Mouse (Mus musculus) left cerebral cortex, adult 8-10 months (tissue): ENCODE measurements around the gene Speer4f1. TPM values are rescaled to one million over a fixed set of nuclear protein-coding genes. Genes with fewer than 3 reads are reported as not detected.
"Not testable (repeated sequence)": the region's sequence is repeated elsewhere in the genome, so short reads cannot be mapped to it uniquely, and the experiment has no call there.

Source experiments
- DNase-seq, 2 experiments: peaks; one replicate each; pipeline ENCODE4 v3.0.0; 2022; ENCODE audit warnings: low spot score in 2 of 2
- total RNA-seq, 4 experiments: library from RNA; stranded (reverse); gene quantifications; 2 replicates each; pipeline ENCODE4 v1.2.4; 2022

Speer4f1 gene
- total RNA-seq: not detected

DNA sequence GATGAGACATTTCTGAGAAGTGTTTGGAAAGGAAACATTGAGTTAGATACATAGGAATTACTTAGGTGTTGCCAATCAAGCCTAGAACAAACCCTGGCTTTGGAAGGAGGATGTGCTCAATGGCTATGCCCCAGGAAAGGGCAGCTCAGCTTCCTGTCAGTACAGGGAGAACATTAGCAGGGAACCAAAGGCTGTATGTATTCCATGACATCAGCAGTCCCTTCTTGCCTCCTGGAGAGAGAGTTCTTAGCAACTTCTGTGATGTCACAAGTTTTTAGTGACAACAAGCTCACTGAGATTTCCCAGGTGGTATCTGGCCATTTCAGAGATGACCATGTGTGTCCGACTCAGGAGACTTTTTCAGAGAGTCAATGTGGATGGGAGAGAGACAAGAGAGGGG lies at the start of gene Speer4f1:
Gene Speer4f1 (plus strand): TSS at position 301 of the 400 bp plus-strand sequence.
- not testable (repeated sequence) for DNase-seq

DNA sequence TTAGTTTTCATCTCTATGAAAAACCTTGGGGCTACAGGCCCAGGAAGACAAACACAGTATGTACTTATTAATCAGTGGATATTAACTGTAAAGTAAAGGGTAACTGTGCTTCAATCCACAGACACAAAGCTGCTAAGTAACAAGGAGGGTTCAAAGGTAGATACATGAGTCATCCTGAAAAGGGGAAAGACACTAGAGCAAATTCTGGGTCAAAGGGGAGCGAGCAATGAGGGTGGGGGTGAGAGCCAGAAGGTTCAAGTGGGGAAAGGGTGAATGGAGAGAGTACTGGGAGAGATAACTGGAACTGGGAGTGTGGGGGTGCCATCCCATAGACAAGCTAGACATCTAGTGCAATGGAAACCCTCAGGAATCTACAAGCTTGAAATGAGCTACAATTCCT lies 49.0 kb upstream of the Speer4f1 start:
- no peak for DNase-seq

DNA sequence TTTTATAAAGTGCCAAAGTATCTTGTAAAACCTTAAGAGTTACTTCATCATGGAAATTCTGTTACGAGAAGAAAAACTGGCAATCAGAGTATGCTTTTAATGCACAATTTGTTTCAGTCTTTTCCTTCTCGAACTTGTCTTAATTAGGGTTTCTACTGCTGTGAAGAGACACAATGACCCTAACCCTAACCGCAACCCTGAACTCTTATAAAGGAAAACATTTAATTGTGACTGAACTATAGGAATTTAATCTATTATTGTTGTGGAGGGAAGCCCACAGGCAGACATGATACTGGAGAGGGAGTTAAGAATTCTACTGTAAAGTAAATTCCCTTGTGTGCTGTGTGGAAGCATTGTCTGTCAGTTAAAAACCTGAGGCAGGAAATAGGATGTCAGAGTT lies 41.2 kb upstream of the Speer4f1 start:
- DNase-seq: no peak

DNA sequence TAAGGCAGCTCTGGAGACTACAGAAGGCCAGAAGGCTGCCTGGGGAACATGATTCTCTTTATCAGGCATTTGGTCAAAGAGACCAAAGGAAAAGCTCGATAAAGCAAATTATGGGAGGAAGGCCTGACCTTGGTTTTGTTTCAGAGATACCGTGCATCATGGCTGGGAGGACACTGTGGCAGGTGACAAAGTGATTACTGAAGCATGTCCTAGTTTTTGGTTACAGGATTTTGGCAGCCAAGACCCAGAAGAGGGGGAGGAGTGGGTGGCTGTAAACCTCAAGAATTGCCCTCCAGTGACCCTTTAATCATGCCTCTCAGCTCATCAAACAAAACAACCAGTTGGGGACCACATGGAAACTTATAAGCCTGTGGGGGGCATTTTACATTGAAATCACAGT lies 39.7 kb upstream of the Speer4f1 start:
- no peak for DNase-seq

DNA sequence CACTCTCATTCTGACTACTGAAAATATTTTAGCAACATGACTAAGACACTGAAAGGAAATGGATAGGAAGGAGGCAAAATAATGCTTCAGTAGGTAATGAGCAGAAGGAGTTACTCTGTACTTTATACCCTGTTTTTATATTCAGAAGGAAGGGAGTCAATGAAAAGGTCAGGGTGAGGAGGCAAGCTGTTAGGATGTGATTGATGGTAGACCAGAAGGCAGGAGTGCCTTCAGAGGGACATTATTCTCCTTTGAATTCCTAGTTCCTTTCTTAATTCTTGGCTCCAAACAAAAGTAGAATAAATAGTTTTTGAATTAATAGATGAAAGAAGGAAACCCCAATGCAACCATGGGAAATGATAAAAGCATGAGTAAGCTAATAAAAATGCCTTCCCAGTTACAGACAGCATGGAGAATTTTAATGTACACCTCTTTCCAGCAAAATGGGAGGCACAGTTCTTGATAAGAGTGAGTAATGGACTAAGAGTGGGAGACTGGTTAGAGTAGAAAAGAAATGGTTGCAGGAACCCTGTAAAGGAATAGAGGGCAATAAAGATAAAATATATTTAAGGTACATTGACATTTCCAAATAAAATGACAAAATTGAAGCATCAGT lies 36.3 kb upstream of the Speer4f1 start:
- DNase-seq: no peak

DNA sequence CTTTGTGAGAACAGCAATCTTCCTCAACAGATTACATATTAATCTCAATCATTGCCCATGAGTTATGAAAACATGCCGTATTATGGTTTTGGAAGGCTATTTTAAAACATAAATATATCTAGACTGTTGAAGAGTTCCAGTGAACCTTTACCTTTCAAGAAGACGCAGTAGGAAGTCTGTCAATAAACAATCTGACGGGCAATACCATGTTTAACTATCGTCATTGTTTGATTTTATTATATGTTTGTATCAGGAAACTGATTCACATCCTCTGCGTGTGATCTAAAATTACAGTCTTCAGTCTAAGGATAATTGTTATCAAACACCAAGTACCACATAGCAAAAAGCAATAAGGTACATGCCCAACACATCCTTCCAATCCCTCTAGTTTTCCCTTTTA lies 21.8 kb upstream of the Speer4f1 start:
- DNase-seq: no peak

DNA sequence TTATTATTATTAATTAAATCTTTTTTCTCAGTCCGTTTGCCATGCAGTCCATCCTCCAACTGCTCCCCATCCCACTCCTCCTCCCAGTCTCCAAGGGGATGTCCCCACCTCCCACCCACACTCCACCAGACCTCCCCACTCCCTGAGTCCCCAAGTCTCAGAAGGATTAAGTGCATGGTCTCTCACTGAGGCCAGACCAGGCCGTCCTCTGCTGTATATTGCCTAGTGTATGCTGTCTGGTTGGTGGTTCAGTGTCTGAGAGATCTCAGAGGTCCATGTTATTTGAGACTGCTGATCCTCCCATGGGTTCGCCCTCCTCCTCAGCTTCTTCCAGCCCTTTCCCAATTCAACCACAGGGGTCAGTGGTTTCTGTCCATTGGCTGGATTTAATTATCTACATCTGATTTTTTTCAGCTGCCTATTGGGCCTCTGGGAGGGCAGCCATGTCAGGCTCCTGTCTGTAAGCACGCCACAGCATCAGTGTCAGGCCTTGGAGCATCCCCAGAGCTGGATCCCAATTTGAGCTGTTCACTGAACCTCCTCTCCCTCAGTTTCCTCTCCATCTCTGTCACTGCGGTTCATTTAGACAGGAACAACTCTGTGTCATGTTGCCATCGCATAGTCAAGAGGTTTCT lies 20.8 kb upstream of the Speer4f1 start:
- no peak for DNase-seq

DNA sequence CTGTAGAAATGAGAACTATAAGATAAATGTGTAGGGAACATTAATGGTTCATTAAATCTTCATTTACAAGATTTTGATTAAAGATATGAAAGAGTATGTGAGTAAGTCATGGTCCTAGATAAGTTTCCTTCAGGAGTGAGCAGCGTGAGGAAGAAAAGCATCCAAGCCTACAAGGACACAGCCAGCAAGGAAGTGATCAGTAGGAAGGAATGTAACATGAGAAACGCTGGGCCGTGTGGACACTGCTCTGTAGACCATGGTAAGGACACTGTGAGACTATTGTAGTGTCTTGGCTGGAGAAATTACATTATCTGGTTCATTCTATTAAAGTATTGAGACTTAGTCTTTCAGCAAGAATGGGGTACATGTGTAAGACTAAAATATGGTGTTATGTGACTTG lies 19.2 kb upstream of the Speer4f1 start:
- DNase-seq: no peak

DNA sequence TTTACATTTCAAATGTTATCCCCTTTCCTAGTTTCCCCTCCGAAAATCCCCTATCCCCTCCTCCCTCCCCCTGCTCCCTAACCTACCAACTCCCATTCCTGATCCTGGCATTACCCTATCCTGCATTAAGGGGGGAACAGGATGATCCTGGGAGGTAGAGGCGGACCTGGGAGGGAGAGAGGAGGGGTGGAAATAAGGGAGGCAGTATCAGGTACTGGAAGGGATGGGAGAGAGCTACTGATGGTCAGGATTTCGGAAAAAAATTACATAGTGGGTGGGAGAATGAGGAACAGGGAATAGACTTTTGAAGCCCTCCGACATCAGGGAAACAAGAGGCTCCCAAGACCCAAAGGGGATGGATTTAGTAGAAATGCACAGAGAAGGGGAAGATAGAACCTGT lies 7.8 kb upstream of the Speer4f1 start:
- not testable (repeated sequence) for DNase-seq

DNA sequence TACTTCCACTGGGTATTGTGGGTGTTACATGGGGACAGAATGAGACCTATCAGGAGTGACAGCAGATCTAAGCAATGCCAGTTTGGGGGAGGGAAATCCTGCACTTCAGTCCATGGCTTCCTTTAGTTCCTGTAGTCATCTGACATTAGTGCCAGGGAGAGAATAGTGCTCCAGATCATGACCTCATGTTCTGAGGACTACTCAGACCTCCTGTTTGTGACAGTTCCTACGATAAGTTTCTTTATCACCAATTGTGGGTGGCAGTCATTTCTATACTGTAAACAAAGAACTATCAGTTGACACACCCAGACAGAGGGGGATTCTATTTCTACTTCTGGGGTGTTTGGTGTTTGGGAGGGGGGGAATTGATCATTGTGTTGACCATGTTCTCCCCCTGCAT lies 578 bp downstream of the Speer4f1 start:
- DNase-seq: no peak

DNA sequence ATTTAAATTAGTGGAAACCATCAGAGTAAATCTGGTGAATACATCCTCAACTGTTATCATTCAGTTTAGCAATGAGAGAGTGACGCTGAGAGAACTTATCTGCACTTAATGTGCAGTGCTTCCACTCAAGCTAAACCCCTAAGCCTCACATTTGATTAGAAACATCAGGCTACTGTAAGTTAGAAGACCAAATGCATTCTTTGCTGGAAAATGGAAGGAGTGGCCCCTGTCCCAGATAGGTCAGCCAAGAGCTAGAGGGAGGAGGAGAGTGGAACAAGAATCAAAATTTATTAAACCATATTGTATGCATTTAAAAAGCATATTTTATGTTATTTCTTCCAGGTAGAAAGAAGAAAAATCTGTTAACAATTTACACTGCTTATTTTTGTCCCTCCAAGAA lies 14.0 kb downstream of the Speer4f1 start:
- DNase-seq: no peak

DNA sequence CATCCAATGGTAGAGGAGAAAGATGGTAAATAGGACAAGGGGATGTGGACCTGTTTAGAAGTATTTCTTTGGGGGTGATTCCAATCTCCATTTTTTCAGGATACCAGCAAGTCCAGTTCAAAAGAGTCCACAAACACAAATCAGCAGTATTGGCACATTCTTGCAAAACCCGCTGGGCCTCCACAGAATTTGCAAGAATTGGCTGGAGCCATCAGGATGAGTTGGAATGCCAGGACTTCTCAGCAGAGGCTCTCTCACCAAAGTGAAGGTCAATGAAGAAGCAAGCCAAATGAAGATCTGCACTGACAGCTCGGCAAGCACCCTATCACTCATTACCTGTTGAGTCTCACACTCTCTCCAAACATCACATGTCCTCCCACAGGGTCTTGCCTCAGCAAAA lies 19.7 kb downstream of the Speer4f1 start:
- no peak for DNase-seq

DNA sequence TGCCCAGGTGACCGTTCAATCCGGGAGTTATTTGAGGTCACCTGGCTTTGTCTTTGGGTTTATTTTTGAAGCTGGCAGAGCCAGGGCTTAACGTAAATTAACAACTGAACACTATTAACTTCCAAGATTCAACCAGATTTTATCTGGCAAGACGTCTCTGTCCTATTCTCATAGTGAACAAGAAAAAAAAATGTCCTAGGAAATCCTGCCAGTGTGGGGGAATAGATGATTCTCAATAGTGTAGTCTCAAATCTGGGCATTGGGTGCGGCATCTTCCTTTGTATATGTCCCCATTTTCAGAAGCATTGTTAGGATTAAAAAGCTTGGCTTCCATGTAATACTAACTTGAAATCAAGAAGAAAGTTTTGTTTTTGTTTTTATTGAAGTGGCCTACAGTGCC lies 20.8 kb downstream of the Speer4f1 start:
- DNase-seq: no peak

DNA sequence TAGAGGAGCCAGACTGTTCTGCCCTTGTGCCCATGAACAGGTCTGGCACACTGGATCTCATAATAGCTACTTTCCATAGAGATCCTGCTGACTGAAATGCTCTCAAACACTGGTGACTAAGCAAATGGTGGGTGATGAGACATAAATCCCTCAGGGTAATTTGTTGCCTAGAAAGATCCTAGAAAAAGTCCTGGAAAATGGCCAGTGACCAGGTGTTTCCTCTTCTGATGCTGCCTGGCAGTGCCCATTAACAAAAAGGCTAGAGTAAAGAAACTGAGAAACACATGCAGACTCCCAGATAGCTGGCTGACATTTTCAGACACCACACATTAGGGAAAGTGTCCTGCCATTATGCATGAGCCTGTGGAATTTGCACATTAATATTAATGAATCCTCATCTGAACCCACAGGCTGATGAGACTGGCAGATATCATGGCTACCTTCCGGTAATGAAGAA lies 24.0 kb downstream of the Speer4f1 start:
- DNase-seq: no peak

DNA sequence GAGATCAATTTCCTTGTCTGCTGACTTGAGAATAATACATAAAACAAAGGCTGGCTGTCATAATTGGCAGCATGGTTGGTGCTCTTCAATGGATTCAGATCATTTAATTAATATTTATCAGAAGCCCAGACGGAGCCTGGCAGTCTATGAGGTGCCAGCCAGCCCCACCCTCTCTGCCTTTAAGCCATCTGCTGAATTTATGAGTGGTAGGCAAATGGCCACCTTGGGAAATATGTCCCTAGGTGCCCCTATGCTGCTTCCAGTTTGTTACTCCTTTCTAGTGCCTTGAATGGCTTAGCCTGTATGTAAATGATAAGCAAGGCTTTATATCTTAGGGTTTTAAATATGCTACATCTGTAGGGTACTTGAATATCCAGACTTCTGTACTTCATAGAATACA lies 25.0 kb downstream of the Speer4f1 start:
- no peak for DNase-seq

DNA sequence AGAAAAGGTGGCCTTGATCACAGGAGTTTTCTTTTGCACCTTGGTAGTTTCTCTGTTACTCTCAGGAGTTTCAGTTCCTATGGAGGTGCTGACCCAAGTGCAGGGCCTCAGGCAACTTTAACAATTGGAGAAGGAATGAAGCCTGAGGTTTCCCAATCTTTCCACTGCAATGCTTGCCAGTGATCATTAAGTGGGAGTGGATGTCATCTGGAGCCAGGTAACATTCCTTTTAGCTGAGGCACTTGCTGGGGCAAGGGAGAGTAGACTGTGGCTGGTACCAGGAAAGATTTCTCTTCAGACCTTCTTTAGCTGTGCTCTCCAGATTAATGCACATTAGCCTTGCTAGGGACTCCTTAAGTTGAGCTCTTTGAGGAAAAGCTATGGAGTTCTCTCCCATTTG lies 29.6 kb downstream of the Speer4f1 start:
- no peak for DNase-seq

DNA sequence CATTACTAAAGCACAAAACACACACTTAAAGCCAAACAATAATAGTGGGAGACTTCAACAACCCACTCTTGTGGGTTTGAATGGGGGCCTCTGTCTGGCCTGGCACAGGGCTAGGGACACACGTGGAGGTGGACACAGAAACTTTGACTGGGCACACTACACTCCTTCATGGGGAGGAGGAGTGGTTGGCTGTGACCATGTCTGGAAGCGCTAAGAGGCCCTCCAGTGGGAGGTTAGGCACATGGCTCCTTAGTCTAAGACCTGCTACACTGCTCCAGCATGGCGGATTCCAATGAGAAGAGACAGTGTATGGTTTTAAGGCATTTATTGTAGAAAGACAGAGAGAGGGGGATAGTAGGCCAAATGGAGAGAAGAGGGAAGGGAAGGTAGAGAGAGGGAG lies 32.1 kb downstream of the Speer4f1 start:
- no peak for DNase-seq

Other genes with a start within 250 kb of the Speer4f1 start
- not detected for gene Speer4f2, start 102.9 kb upstream of the Speer4f1 start, total RNA-seq
- gene Sema3c, start 98.2 kb downstream of the Speer4f1 start, total RNA-seq: 10 to 100 TPM; 15.9 to 21.9 (median 19.8) TPM